Mouse (Mus musculus) megakaryocyte, embryonic 14.5 days (primary cell): Measurements from ENCODE around the gene Msrb3. TPM values are rescaled to one million over a fixed set of nuclear protein-coding genes. Genes with fewer than 3 reads are reported as not detected.

Experiments used
- H3K27me3 ChIP-seq: replicated peaks from 2 replicates; pipeline ENCODE3; 2012; ENCODE audit warnings: inconsistent platforms
- H3K36me3 ChIP-seq: replicated peaks from 2 replicates; pipeline ENCODE3; 2012; ENCODE audit warnings: low read length, inconsistent platforms, mixed read lengths
- H3K4me1 ChIP-seq: 2 replicates; pipeline ENCODE4 v1.6.1; 2012; ENCODE audit warnings: inconsistent platforms
- H3K4me3 ChIP-seq: replicated peaks from 2 replicates; pipeline ENCODE3; 2012; ENCODE audit warnings: moderate library complexity, mild to moderate bottlenecking, inconsistent platforms
- H3K9me3 ChIP-seq: 2 replicates; pipeline ENCODE4 v1.6.1; 2012; ENCODE audit warnings: inconsistent platforms
- FLI1 ChIP-seq: IDR thresholded peaks from 2 replicates; pipeline ENCODE4 v1.6.1; 2012; ENCODE audit warnings: low read length, inconsistent platforms, mixed read lengths
- GATA1 ChIP-seq: IDR thresholded peaks from 3 replicates; pipeline ENCODE4 v1.6.1; 2012; ENCODE audit warnings: mixed read lengths, low read length, inconsistent platforms, borderline replicate concordance
- polyA plus RNA-seq: library from polyadenylated mRNA; stranded (reverse); fragments of >175 nt; gene quantifications from 2 replicates; pipeline ENCODE4 v1.2.3, GENCODE M21; 2012; ENCODE audit warnings: low replicate concordance; ENCODE audit not compliant: insufficient read depth

The Msrb3 gene
- polyA plus RNA-seq: 0.03 TPM in 1 of 2 replicates, not detected in the other

- Histone ChIP-seq H3K36me3 (no peaks in the 10 kb centered on the region), H3K9me3 (peaks cover 3% of the 10 kb centered on the region; the same call in 1 of the 2 replicates), H3K4me3 (peak within 1 kb of the TSS; percentile 90), H3K27me3 (peaks cover 66% of the 10 kb centered on the region), H3K4me1 (peaks cover 28% of the 10 kb centered on the region)
- TF ChIP-seq GATA1 (no peak), FLI1 (no peak)
Observed at GRCm38 (mm10) chr10:120898785-120899762, at the start of gene Msrb3. Gene Msrb3 (minus strand): TSS chr10:120899101.

GRCm38 (mm10) chr10:120948461-120948860 lies 49.6 kb upstream of the Msrb3 start:
- no peaks in the 10 kb centered on the region for H3K9me3 ChIP-seq
- peaks cover 33% of the 10 kb centered on the region for H3K4me1 ChIP-seq
- H3K27me3 ChIP-seq: no peaks in the 10 kb centered on the region
- H3K36me3 ChIP-seq: peaks cover 33% of the 10 kb centered on the region
- H3K4me3 ChIP-seq: no peak overlapping the region
- no peak for TF ChIP-seq FLI1
- TF ChIP-seq GATA1: no peak

- TF ChIP-seq GATA1 (no peak), FLI1 (no peak)
- H3K4me1 ChIP-seq: peaks cover 26% of the 10 kb centered on the region
- H3K36me3 ChIP-seq: peaks cover 33% of the 10 kb centered on the region
- no peaks in the 10 kb centered on the region for H3K9me3 ChIP-seq
- no peaks in the 10 kb centered on the region for H3K27me3 ChIP-seq
- H3K4me3 ChIP-seq: no peak overlapping the region
Observed at GRCm38 (mm10) chr10:120947842-120948241, 48.9 kb upstream of the Msrb3 start.

- no peaks in the 10 kb centered on the region for H3K27me3 ChIP-seq
- peaks cover 33% of the 10 kb centered on the region for H3K36me3 ChIP-seq
- TF ChIP-seq FLI1 (no peak), GATA1 (no peak)
- H3K4me1 ChIP-seq: peaks cover 29% of the 10 kb centered on the region
- no peaks in the 10 kb centered on the region for H3K9me3 ChIP-seq
- no peak overlapping the region for H3K4me3 ChIP-seq
Observed at GRCm38 (mm10) chr10:120946847-120947246, 47.9 kb upstream of the Msrb3 start.

- Histone ChIP-seq H3K27me3 (no peaks in the 10 kb centered on the region), H3K36me3 (peaks cover 11% of the 10 kb centered on the region), H3K4me3 (no peak overlapping the region), H3K4me1 (peaks cover 10% of the 10 kb centered on the region), H3K9me3 (no peaks in the 10 kb centered on the region)
- TF ChIP-seq GATA1 (no peak), FLI1 (no peak)
Observed at GRCm38 (mm10) chr10:120938904-120939208, 40.0 kb upstream of the Msrb3 start.

GRCm38 (mm10) chr10:120938077-120938903 lies 39.4 kb upstream of the Msrb3 start:
- Histone ChIP-seq H3K4me3 (no peak overlapping the region), H3K9me3 (no peaks in the 10 kb centered on the region), H3K4me1 (peaks cover 10% of the 10 kb centered on the region), H3K27me3 (no peaks in the 10 kb centered on the region), H3K36me3 (peaks cover 11% of the 10 kb centered on the region)
- TF ChIP-seq GATA1 (no peak), FLI1 (no peak)

- peaks cover 73% of the 10 kb centered on the region for H3K36me3 ChIP-seq
- H3K4me3 ChIP-seq: no peak overlapping the region
- peaks cover 3% of the 10 kb centered on the region; the same call in 1 of the 2 replicates for H3K4me1 ChIP-seq
- TF ChIP-seq FLI1 (no peak), GATA1 (no peak)
- no peaks in the 10 kb centered on the region for H3K9me3 ChIP-seq
- H3K27me3 ChIP-seq: no peaks in the 10 kb centered on the region
Observed at GRCm38 (mm10) chr10:120929536-120929935, 30.6 kb upstream of the Msrb3 start.

GRCm38 (mm10) chr10:120928183-120928582 lies 29.3 kb upstream of the Msrb3 start:
- H3K27me3 ChIP-seq: no peaks in the 10 kb centered on the region
- no peak overlapping the region for H3K4me3 ChIP-seq
- H3K9me3 ChIP-seq: no peaks in the 10 kb centered on the region
- H3K36me3 ChIP-seq: peaks cover 74% of the 10 kb centered on the region
- no peak for TF ChIP-seq GATA1
- peaks cover 3% of the 10 kb centered on the region; the same call in 1 of the 2 replicates for H3K4me1 ChIP-seq

- H3K4me1 ChIP-seq: peaks cover 3% of the 10 kb centered on the region; the same call in 1 of the 2 replicates
- TF ChIP-seq GATA1: no peak
- TF ChIP-seq FLI1: no peak
- H3K36me3 ChIP-seq: peaks cover 77% of the 10 kb centered on the region
- H3K4me3 ChIP-seq: no peak overlapping the region
- no peaks in the 10 kb centered on the region for H3K9me3 ChIP-seq
- no peaks in the 10 kb centered on the region for H3K27me3 ChIP-seq
Observed at GRCm38 (mm10) chr10:120926156-120926555, 27.3 kb upstream of the Msrb3 start.
